Mouse (Mus musculus): ENCODE measurements at regions not wholly inside any gene's neighbourhood (a gene's known extent, or its start where the extent isn't known, plus 50 kb on each side); places are given as distances from the start of the nearest gene placed in this dataset.

DNA sequence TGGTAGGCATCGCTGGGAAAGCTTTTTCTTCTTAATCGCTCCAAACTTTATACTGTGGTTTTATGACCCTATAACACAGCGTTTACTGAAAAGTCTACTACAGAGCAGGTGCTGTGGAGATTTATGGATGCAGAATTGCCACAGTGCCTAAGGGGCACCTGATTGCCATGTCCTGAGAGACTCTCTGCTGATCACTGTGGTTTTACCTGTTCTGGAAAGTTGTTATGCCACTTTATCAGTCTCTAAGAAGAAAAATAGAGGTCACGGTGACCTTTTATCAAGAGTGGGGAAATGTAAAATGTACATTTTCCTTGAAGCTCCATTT, 250.0 kb downstream of the Trib2 start:
- 54% methylated on average over 4 of the region's 4 CpGs for WGBS
- no peaks in the 10 kb centered on the region for H3K9me3 ChIP-seq (ENCODE audit: control insufficient read depth, low read length)
- no peak overlapping the region for H3K27ac ChIP-seq (ENCODE audit: low read depth, low read length)
- H3K4me3 ChIP-seq (ENCODE audit: low read depth, low read length): no peak overlapping the region
- no peaks in the 10 kb centered on the region for H3K27me3 ChIP-seq (ENCODE audit: control insufficient read depth, insufficient read depth, low read length)
- no peak overlapping the region for H3K9ac ChIP-seq (ENCODE audit: low read depth, low read length)
- H3K4me1 ChIP-seq (replicated peaks; ENCODE audit: control insufficient read depth, insufficient read depth, low read length): no peaks in the 10 kb centered on the region
- no peak overlapping the region for H3K4me2 ChIP-seq (replicated peaks; ENCODE audit: low read depth, low read length)
- DNase-seq (ENCODE audit: low spot score) (no peak), ATAC-seq (ENCODE audit: low FRiP score) (0 out of 2 replicates have a peak, but pooled peaks have one; percentile 6)
- no peaks in the 10 kb centered on the region for H3K36me3 ChIP-seq (ENCODE audit: control insufficient read depth, insufficient read depth, low read length)

DNA sequence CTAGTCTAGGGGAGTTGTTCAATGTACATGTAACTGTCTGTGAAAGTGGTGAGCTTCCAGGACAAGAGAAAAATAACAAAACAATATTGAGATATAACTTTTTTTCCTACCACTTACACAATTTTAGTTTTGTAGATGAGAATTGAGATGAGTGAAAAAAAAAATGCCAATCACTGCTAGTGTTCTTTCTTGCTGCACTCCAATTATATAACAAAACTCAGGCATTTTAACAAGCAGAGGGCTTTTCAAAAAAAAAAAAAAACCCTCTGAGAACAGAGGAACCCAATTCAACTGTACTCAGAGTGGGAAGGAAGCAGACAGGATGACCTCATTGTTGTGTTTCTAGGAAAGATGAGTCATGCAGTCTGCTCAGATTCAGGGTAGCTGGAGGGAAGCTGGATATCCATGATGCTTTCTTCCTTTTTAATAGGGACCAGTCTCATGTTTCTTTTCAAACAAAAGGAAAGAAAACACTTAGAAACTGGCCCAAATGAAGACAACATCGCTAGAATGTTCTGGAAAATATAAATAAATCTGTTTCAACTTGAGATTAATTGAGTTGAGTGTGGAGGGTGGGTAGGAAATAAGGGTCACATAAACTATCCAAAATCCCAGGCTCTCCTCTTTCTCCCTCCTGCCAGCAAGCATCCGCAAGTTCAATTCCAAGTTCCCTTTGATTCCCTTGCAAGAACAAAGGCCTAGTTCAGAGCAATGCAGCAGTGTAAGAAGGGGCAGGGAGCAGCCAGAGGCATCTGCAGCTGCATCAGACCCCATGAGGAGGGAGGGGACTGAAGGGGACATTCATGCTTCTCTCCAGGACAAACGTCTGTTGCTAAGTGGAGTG, 250.6 kb downstream of the Trib2 start:
- Histone ChIP-seq H3K9me3 (ENCODE audit: control insufficient read depth, low read length) (no peaks in the 10 kb centered on the region), H3K4me2 (replicated peaks; ENCODE audit: low read depth, low read length) (no peak overlapping the region), H3K4me1 (replicated peaks; ENCODE audit: control insufficient read depth, insufficient read depth, low read length) (no peaks in the 10 kb centered on the region), H3K36me3 (ENCODE audit: control insufficient read depth, insufficient read depth, low read length) (no peaks in the 10 kb centered on the region), H3K27ac (ENCODE audit: low read depth, low read length) (no peak overlapping the region), H3K27me3 (ENCODE audit: control insufficient read depth, insufficient read depth, low read length) (no peaks in the 10 kb centered on the region), H3K4me3 (ENCODE audit: low read depth, low read length) (no peak overlapping the region), H3K9ac (ENCODE audit: low read depth, low read length) (no peak overlapping the region)
- peak; percentile 54 for ATAC-seq (ENCODE audit: low FRiP score)
- WGBS: 16% methylated on average over 3 of the region's 3 CpGs
- peak; percentile 20 for DNase-seq (ENCODE audit: low spot score)

DNA sequence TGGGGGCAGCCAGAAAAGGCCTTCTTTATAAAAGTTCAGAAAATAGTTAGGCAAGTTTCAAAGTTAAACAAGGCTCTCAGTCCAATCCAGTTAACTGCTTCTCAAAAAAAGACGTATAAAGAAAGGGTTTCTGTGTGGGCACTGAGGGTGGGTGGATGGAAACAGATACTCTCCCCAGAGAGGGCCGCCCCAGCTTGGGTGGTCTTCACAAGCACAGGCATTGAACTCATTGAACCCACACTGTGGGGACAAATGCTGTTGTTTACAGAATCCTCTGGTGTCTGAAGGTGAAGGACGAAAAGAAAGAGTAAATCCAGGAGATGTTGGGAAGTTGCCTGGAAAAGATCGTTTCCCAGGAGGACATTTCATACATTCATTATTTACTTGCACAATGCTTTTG, 253.9 kb downstream of the Trib2 start:
- Histone ChIP-seq H3K4me3 (ENCODE audit: low read depth, low read length) (no peak overlapping the region), H3K27ac (ENCODE audit: low read depth, low read length) (no peak overlapping the region), H3K4me1 (replicated peaks; ENCODE audit: control insufficient read depth, insufficient read depth, low read length) (no peaks in the 10 kb centered on the region), H3K36me3 (ENCODE audit: control insufficient read depth, insufficient read depth, low read length) (no peaks in the 10 kb centered on the region), H3K4me2 (replicated peaks; ENCODE audit: low read depth, low read length) (no peak overlapping the region), H3K9me3 (ENCODE audit: control insufficient read depth, low read length) (no peaks in the 10 kb centered on the region), H3K27me3 (ENCODE audit: control insufficient read depth, insufficient read depth, low read length) (no peaks in the 10 kb centered on the region), H3K9ac (ENCODE audit: low read depth, low read length) (no peak overlapping the region)
- ATAC-seq (ENCODE audit: low FRiP score) (no peak), DNase-seq (ENCODE audit: low spot score) (no peak)
- WGBS: 54% methylated on average over 4 of the region's 4 CpGs

DNA sequence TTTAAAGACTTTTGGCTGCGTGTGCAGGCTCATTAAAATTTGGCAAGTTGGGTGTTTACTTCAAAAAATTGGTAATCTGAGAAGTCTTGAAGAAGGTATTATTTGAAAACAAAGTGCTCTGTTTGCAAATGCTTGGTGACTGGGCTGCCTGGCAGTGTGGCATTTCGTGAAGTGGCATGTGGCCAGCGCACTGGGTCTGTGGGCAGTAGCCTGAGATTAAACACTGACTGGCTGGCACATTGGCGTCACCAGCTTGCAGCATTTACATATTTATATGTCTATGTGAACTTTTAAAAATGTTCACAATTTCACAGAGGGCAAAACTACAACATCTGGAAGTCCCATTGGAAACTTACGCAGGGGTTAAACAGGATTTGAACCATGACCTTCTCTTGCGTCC, 261.3 kb downstream of the Trib2 start:
- Histone ChIP-seq H3K27me3 (ENCODE audit: control insufficient read depth, insufficient read depth, low read length) (no peaks in the 10 kb centered on the region), H3K9ac (ENCODE audit: low read depth, low read length) (no peak overlapping the region), H3K27ac (ENCODE audit: low read depth, low read length) (no peak overlapping the region), H3K4me3 (ENCODE audit: low read depth, low read length) (no peak overlapping the region), H3K36me3 (ENCODE audit: control insufficient read depth, insufficient read depth, low read length) (no peaks in the 10 kb centered on the region), H3K9me3 (ENCODE audit: control insufficient read depth, low read length) (no peaks in the 10 kb centered on the region), H3K4me2 (replicated peaks; ENCODE audit: low read depth, low read length) (no peak overlapping the region), H3K4me1 (replicated peaks; ENCODE audit: control insufficient read depth, insufficient read depth, low read length) (no peaks in the 10 kb centered on the region)
- ATAC-seq (ENCODE audit: low FRiP score): no peak
- DNase-seq (ENCODE audit: low spot score): no peak
- 87% methylated on average over 6 of the region's 6 CpGs for WGBS

DNA sequence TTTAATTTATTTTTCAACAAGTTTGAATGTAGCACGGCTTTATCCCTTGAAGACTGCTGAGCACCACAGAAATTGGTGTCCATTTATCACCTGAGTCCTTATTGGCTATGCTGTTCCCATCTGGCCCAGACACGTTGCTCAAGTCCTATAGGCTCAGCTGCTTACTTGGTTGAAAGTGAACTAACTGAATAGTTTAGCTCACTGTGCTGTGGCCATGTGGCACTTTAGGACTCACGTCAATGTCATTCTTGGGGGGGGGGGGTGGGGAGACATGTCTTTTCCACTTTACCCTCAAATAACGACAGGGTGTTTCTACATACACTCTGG, 263.1 kb downstream of the Trib2 start:
- no peaks in the 10 kb centered on the region for H3K27me3 ChIP-seq (ENCODE audit: control insufficient read depth, insufficient read depth, low read length)
- H3K4me3 ChIP-seq (ENCODE audit: low read depth, low read length): no peak overlapping the region
- WGBS: 70% methylated on average over 4 of the region's 4 CpGs
- no peak overlapping the region for H3K27ac ChIP-seq (ENCODE audit: low read depth, low read length)
- no peak overlapping the region for H3K9ac ChIP-seq (ENCODE audit: low read depth, low read length)
- no peaks in the 10 kb centered on the region for H3K36me3 ChIP-seq (ENCODE audit: control insufficient read depth, insufficient read depth, low read length)
- no peaks in the 10 kb centered on the region for H3K9me3 ChIP-seq (ENCODE audit: control insufficient read depth, low read length)
- ATAC-seq (ENCODE audit: low FRiP score) (0 out of 2 replicates have a peak, but pooled peaks have one; percentile 33), DNase-seq (ENCODE audit: low spot score) (no peak)
- no peaks in the 10 kb centered on the region for H3K4me1 ChIP-seq (replicated peaks; ENCODE audit: control insufficient read depth, insufficient read depth, low read length)
- no peak overlapping the region for H3K4me2 ChIP-seq (replicated peaks; ENCODE audit: low read depth, low read length)

DNA sequence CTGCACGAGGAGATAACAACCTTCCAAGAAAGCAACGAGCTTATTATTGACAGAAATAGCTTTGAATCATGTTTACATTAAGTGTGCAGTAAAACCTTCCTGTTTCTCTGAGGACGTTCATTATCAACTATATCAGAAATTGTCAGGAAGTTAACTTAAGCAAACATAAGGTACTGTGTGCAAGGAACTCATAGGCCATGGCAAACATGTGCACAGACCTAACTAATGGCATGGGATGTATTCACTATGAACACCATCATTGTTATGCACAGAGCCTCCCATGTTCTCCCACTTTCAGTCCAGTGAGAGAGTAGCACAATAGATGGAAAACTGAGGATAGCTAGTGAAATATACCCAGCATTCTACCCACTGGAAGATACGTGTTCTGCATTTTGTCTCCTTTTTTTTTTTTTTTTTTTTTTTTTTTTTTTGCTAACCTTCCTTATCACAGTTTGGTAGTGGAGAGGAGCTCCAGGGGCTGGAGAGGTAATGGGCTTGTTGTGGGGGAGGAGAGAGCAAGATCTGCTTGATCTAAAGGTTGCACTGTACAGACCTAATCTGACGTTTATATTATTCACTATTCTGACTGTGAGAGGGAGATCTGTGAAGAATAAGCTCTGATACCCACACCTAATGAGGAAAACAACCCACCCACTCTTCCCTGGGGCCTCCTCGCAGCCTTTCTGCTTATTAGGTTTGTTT, 263.6 kb downstream of the Trib2 start:
- Histone ChIP-seq H3K9me3 (ENCODE audit: control insufficient read depth, low read length) (no peaks in the 10 kb centered on the region), H3K4me1 (replicated peaks; ENCODE audit: control insufficient read depth, insufficient read depth, low read length) (no peaks in the 10 kb centered on the region), H3K27ac (ENCODE audit: low read depth, low read length) (no peak overlapping the region), H3K27me3 (ENCODE audit: control insufficient read depth, insufficient read depth, low read length) (no peaks in the 10 kb centered on the region), H3K4me2 (replicated peaks; ENCODE audit: low read depth, low read length) (no peak overlapping the region), H3K4me3 (ENCODE audit: low read depth, low read length) (no peak overlapping the region), H3K9ac (ENCODE audit: low read depth, low read length) (no peak overlapping the region), H3K36me3 (ENCODE audit: control insufficient read depth, insufficient read depth, low read length) (no peaks in the 10 kb centered on the region)
- 89% methylated on average over 6 of the region's 6 CpGs for WGBS
- DNase-seq (ENCODE audit: low spot score) (no peak), ATAC-seq (ENCODE audit: low FRiP score) (no peak)

DNA sequence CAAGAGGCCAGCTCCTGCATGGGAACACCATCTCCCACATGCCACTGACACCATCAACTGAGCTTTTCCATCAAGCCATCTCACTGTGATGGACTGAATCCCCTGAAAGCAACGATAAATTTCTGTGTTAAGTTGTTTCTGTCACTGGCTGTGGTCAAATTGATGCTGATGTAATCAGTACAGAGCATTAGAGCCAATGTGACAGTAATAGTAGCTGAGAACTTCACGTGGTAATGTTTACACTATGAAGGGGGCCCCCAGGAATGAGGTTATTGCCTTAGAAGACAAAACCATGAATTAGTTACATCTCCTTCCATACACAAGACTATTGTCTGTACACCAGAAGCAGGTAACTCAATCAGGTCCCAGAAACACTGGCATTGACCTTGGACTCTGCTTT, 264.5 kb downstream of the Trib2 start:
- H3K9me3 ChIP-seq (ENCODE audit: control insufficient read depth, low read length): no peaks in the 10 kb centered on the region
- no peaks in the 10 kb centered on the region for H3K36me3 ChIP-seq (ENCODE audit: control insufficient read depth, insufficient read depth, low read length)
- H3K27ac ChIP-seq (ENCODE audit: low read depth, low read length): no peak overlapping the region
- H3K9ac ChIP-seq (ENCODE audit: low read depth, low read length): no peak overlapping the region
- ATAC-seq (ENCODE audit: low FRiP score) (no peak), DNase-seq (ENCODE audit: low spot score) (no peak)
- no peak overlapping the region for H3K4me3 ChIP-seq (ENCODE audit: low read depth, low read length)
- no peaks in the 10 kb centered on the region for H3K4me1 ChIP-seq (replicated peaks; ENCODE audit: control insufficient read depth, insufficient read depth, low read length)
- WGBS: 79% methylated on average over 2 of the region's 2 CpGs
- H3K4me2 ChIP-seq (replicated peaks; ENCODE audit: low read depth, low read length): no peak overlapping the region
- no peaks in the 10 kb centered on the region for H3K27me3 ChIP-seq (ENCODE audit: control insufficient read depth, insufficient read depth, low read length)

DNA sequence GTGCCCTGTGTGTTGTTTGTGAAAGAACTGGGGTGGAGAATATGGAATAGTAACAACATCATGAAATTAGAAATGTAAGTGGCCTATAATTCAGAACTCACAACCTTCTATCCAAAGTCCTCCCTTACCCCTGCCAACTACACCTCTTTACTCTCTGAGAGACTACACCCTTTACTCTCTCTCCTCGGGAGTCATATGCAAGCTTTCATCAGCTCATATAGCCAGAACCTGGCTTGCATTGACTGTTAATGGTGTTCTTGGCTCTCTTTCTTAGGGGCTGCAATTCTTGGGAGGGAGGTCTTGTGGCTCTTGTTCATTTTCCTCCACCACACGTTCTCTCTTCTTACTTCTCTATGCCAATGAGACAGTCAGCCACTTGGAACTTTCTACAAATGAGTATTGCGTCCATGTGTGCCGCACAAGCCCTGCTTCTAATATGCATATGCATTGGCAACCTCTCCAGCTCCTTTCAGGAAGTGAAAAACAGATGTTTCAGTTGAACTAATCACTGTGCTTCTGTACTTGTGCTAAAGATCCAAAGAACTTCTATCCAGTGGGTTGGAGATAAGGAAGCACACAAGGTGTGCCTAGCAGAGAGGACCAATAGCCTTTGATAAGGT, 265.3 kb downstream of the Trib2 start:
- H3K9me3 ChIP-seq (ENCODE audit: control insufficient read depth, low read length): no peaks in the 10 kb centered on the region
- DNase-seq (ENCODE audit: low spot score) (no peak), ATAC-seq (ENCODE audit: low FRiP score) (no peak)
- no peak overlapping the region for H3K9ac ChIP-seq (ENCODE audit: low read depth, low read length)
- H3K27ac ChIP-seq (ENCODE audit: low read depth, low read length): no peak overlapping the region
- no peak overlapping the region for H3K4me2 ChIP-seq (replicated peaks; ENCODE audit: low read depth, low read length)
- 81% methylated on average over 4 of the region's 4 CpGs for WGBS
- no peaks in the 10 kb centered on the region for H3K27me3 ChIP-seq (ENCODE audit: control insufficient read depth, insufficient read depth, low read length)
- H3K36me3 ChIP-seq (ENCODE audit: control insufficient read depth, insufficient read depth, low read length): no peaks in the 10 kb centered on the region
- no peaks in the 10 kb centered on the region for H3K4me1 ChIP-seq (replicated peaks; ENCODE audit: control insufficient read depth, insufficient read depth, low read length)
- no peak overlapping the region for H3K4me3 ChIP-seq (ENCODE audit: low read depth, low read length)

DNA sequence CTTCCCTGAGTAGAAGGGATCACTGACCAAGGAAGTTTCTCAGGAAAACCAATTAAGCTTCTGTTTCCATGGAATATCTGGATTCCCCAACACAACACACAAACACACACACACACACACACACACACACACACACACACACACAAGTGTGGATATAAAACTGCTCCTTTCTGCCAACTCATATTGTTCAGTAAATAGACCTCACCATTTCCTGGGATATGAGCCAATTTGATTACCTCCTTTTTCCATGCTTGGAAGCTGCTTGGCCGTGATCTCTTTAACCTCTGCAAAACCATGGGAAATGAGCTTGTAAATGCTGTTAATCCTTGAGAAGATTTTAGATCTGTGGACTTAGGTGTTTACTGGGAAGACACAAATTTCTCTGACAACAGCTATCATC, 272.4 kb downstream of the Trib2 start:
- H3K27ac ChIP-seq (ENCODE audit: low read depth, low read length): no peak overlapping the region
- no peaks in the 10 kb centered on the region for H3K9me3 ChIP-seq (ENCODE audit: control insufficient read depth, low read length)
- no peak for ATAC-seq (ENCODE audit: low FRiP score)
- DNase-seq (ENCODE audit: low spot score): no peak
- 96% methylated on average over 1 of the region's 1 CpGs for WGBS
- H3K4me3 ChIP-seq (ENCODE audit: low read depth, low read length): no peak overlapping the region
- H3K9ac ChIP-seq (ENCODE audit: low read depth, low read length): no peak overlapping the region
- H3K27me3 ChIP-seq (ENCODE audit: control insufficient read depth, insufficient read depth, low read length): no peaks in the 10 kb centered on the region
- H3K4me2 ChIP-seq (replicated peaks; ENCODE audit: low read depth, low read length): no peak overlapping the region
- H3K36me3 ChIP-seq (ENCODE audit: control insufficient read depth, insufficient read depth, low read length): no peaks in the 10 kb centered on the region
- H3K4me1 ChIP-seq (replicated peaks; ENCODE audit: control insufficient read depth, insufficient read depth, low read length): no peaks in the 10 kb centered on the region
